Mouse (Mus musculus): ENCODE data around the gene Wdsub1. TPM values are rescaled to one million over a fixed set of nuclear protein-coding genes. Genes with fewer than 3 reads are reported as not detected.

Gene Wdsub1
- total RNA-seq, 2 experiments from 2014 or later, result 11.8 to 13.0 TPM

DNA sequence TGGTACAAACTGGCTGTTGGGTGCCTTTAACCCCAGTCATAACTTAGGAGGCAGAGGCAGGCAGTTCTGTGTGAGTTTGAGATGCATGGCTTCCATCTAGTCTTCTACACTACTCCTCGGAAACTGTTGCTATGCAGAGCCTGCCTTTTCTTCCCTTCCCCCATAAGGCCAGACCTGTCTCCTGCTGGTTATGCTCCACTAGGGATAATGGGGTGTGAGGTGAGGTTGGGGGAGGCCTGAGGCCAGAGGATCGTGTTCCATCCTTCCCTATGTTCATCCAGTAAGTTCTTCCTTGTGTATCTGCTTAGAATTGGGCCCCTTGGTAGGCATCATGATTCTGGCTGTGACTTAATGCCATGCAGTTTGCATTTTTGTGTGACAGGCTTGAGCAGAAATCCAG lies 76.8 kb downstream of the Wdsub1 start:
- DNase-seq, result no peak

GRCm38 (mm10) chr2:59802722-59803387 lies 79.5 kb downstream of the Wdsub1 start:
- DNase-seq, result no peak

Data from gastrocnemius, postnatal 25 days (tissue).